Mouse (Mus musculus) heart, embryonic 15.5 days (tissue): ENCODE data around the gene Abcg5. TPM values are rescaled to one million over a fixed set of nuclear protein-coding genes. Genes with fewer than 3 reads are reported as not detected.

Source experiments
- ATAC-seq: fragments of 200-750 bp; cut with Nextera tagmentation; replicated peaks from 2 replicates; pipeline ENCODE4 v1.8.0; 2017; ENCODE audit warnings: low read depth, moderate TSS enrichment; ENCODE audit not compliant: insufficient number of reproducible peaks, insufficient read depth, low FRiP score
- H3K27ac ChIP-seq: fragments of 300-500 bp; sonication (generic); 2 replicates; pipeline ENCODE4 v1.5.1; 2015; ENCODE audit warnings: mild to moderate bottlenecking, inconsistent platforms
- H3K27me3 ChIP-seq: fragments of 300-500 bp; sonication (generic); 2 replicates; pipeline ENCODE4 v1.6.1; 2015; ENCODE audit warnings: inconsistent platforms
- H3K36me3 ChIP-seq: fragments of 300-500 bp; sonication (generic); 2 replicates; pipeline ENCODE4 v1.6.1; 2015; ENCODE audit warnings: mild to moderate bottlenecking, inconsistent platforms
- H3K4me1 ChIP-seq: fragments of 300-500 bp; sonication (generic); replicated peaks from 2 replicates; pipeline ENCODE4 v1.6.1; 2015; ENCODE audit warnings: inconsistent platforms
- H3K4me2 ChIP-seq: fragments of 300-500 bp; sonication (generic); 2 replicates; pipeline ENCODE4 v1.6.1; 2015; ENCODE audit warnings: inconsistent platforms, mild to moderate bottlenecking, moderate library complexity
- H3K4me3 ChIP-seq: fragments of 300-500 bp; sonication (generic); 2 replicates; pipeline ENCODE4 v1.5.1; 2015; ENCODE audit warnings: mild to moderate bottlenecking, inconsistent platforms
- H3K9ac ChIP-seq: fragments of 300-500 bp; sonication (generic); 2 replicates; pipeline ENCODE4 v1.6.1; 2015; ENCODE audit warnings: mild to moderate bottlenecking, inconsistent platforms
- H3K9me3 ChIP-seq: fragments of 300-500 bp; sonication (generic); replicated peaks from 2 replicates; pipeline ENCODE4 v1.6.1; 2016; ENCODE audit warnings: inconsistent platforms
- WGBS: fragments of 180-500 bp; shearing (Covaris S2); methylation state at CpG from one replicate; pipeline ENCODE4 v1.1.7; 2015; ENCODE audit warnings: mixed read lengths; 5-methylcytosine and 5-hydroxymethylcytosine counted together
- polyA plus RNA-seq: library from polyadenylated mRNA; unstranded; fragments of >200 nt; fragmentation: Nextera tagmentation; extraction: Ambion mirVana; gene quantifications from 2 replicates; pipeline ENCODE4 v1.2.1, GENCODE M21; 2015

Abcg5 gene
- 0.19 TPM in 1 of 2 replicates, not detected in the other for polyA plus RNA-seq

DNA sequence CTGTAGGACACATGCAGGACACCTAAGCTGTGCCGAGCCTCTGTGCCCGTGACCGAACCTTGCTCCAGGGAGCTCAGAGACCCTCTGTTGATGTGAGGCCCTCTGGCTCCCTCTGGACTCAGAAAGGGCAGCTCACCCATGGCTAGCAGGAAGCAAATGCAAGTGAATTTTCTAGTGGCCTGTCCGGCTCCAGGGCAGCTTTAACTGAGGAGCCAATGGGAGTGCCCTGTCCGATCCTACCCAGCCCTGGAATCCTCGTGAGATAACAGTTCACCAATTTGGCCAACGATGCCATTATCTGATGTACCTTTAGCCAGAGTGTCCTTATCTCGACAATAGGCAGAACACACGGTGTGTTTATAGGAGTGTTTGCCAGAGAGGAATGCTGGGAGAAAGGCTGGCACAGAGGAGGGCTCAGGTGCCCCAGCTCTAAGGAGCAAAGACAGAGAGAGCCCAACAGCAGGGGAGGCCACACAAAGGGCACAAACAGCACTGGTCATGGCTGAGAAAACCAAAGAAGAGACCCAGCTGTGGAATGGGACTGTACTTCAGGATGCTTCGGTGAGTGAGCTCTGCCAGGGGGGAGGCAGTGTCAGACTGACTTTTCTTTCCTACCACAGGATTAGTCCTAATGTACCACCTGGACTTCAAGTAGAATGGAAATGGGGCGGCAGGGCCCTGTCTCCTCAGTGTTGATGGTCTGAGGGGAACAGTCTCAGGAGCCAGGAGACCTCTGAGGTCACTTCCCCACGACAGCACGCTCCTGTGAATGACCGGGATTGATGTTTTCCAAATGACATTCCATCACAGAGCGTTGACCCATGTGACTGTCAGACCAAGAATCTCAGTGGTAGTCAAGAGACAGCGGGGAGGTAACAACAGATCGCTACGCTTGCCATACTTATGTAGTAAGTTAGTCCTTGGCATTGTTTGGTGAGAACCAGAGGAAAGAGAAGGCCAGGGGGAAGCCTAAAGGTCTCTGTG lies at the start of gene Abcg5:
Gene Abcg5 (minus strand): TSS at position 278 of the 984 bp plus-strand sequence.
- no peak within 1 kb of the TSS for H3K9ac ChIP-seq
- no peaks in the 10 kb centered on the region for H3K9me3 ChIP-seq
- H3K4me3 ChIP-seq: no peak within 1 kb of the TSS
- no peaks in the 10 kb centered on the region for H3K36me3 ChIP-seq
- H3K27me3 ChIP-seq: no peaks in the 10 kb centered on the region
- no peak; the same call in 1 of the 2 replicates for ATAC-seq
- H3K4me2 ChIP-seq: no peak within 1 kb of the TSS
- no peaks in the 10 kb centered on the region for H3K4me1 ChIP-seq
- H3K27ac ChIP-seq: no peak within 1 kb of the TSS
- WGBS: 64% methylated on average over 18 of the region's 18 CpGs

DNA sequence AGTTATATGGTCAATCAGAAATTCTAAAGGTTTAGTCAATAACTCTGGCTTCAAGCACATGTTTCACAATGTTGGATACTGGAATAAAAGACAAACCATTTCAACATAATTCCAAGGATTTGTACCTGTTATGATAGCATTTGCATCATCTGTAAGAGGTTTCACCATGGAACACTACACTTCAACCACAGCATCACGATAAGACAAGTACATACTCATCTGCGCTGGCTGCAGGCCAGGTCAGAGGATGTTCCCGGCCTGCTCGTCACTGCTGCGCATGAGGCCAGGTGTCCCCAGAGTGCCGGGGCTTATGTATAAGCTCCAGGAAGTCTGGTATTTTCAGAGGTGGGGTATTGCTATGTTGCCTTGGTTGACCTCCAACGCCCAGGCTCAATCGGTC lies 49.8 kb upstream of the Abcg5 start:
- no peaks in the 10 kb centered on the region for H3K9me3 ChIP-seq
- H3K27ac ChIP-seq: no peak overlapping the region
- H3K36me3 ChIP-seq: peaks cover 20% of the 10 kb centered on the region
- no peaks in the 10 kb centered on the region for H3K27me3 ChIP-seq
- WGBS: 72% methylated on average over 8 of the region's 8 CpGs
- no peak overlapping the region for H3K9ac ChIP-seq
- no peak for ATAC-seq
- H3K4me1 ChIP-seq: peaks cover 3% of the 10 kb centered on the region; the same call in 1 of the 2 replicates
- no peak overlapping the region for H3K4me3 ChIP-seq
- H3K4me2 ChIP-seq: no peak overlapping the region

DNA sequence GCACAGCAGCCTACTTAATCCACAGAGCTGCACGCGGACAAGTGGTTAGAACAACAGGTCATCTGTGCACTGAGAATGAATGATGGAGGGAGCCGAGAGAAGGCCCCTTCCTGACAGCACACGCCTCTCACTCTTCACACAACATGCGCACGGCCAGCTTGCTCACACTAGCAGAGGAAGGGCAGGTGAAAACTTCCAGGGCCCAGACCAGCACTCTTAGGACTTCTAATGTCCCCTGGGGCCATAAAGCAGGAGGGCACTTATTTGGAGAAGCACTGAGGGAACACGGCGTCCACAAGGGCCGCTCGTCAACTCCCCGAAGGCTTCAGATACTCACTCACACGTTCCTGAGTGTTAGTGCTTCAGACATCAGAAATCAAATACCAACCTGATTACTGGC lies 48.5 kb upstream of the Abcg5 start:
- H3K4me3 ChIP-seq: no peak overlapping the region
- 85% methylated on average over 12 of the region's 12 CpGs for WGBS
- H3K36me3 ChIP-seq: peaks cover 24% of the 10 kb centered on the region
- H3K4me2 ChIP-seq: no peak overlapping the region
- ATAC-seq: no peak
- no peaks in the 10 kb centered on the region for H3K9me3 ChIP-seq
- H3K27me3 ChIP-seq: no peaks in the 10 kb centered on the region
- no peak overlapping the region for H3K27ac ChIP-seq
- H3K9ac ChIP-seq: no peak overlapping the region
- peaks cover 3% of the 10 kb centered on the region; the same call in 1 of the 2 replicates for H3K4me1 ChIP-seq

DNA sequence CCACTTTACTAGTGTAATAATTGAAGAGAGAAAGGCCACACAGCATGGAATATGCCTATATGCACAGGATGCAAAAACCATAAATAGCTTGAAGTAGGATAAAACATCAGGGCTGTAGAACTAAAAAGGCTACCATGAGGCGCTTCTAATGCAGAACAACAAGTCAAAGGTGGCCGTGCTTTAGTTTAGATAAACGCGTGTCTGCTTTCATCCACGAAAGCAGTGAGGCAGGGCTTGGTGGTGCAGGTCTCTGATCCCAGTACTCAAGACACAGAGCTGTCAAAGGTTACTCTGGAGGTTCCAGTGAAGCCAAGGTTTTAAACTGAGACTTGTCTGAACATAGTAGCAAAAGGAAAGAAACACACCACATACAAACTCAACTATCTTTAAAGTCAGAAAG lies 46.3 kb upstream of the Abcg5 start:
- Histone ChIP-seq H3K27ac (no peak overlapping the region), H3K36me3 (peaks cover 37% of the 10 kb centered on the region), H3K27me3 (no peaks in the 10 kb centered on the region), H3K9ac (no peak overlapping the region), H3K4me1 (peaks cover 3% of the 10 kb centered on the region; the same call in 1 of the 2 replicates), H3K4me2 (no peak overlapping the region), H3K9me3 (no peaks in the 10 kb centered on the region), H3K4me3 (no peak overlapping the region)
- ATAC-seq: no peak
- 72% methylated on average over 5 of the region's 5 CpGs for WGBS

DNA sequence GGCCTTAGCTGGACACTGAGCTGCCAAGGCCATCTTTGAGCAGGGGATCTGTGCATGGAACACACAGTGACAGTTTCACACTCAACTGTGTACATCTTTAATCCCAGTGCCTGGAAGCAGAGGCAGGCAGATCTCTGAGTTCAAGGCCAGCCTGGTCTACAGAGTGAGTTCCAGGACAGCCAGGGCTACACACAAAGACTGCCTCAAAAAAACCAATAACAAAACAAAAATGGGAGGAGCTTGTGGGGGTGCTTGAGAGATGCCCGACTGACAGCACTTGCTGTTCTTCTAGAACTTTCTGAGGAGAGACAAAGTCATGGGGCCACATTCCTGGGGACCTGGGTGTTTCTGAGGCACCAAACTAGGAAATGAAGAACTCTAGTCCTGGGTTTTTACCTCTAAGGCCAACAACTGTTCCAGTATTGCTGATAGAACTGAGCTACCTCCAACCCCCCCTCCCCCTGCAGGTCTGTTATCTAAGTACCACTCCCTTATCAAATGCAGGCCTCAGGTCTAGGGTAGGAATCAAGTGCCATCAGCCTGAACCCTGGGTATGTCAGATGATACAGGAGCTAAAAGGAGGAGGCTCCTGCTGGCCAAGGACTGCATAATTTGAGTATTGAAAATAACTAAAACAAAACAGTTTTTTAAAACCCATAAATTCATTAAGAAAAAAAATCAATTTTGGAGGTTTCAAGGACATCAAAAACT lies 45.5 kb upstream of the Abcg5 start:
- no peak overlapping the region for H3K9ac ChIP-seq
- no peaks in the 10 kb centered on the region for H3K27me3 ChIP-seq

DNA sequence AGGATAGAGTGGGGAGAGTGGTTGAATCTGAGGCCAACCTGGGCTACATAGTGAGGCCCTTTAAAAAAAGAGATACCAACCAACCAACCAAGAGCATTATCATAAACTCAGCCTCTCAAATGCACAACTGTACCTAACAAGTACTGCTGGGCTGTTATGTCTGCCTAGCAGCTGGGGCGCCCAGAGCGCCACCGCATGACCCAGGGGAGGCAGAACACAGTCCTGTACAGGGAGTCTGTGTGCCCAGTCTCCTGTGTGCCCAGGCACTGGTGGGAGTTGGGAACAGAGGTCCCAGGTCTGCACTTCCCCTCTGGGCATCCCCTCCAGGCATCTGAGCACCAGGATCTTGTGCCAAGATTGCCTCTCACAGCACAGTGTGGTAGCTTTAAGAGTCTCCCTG lies 42.4 kb upstream of the Abcg5 start:
- peaks cover 3% of the 10 kb centered on the region; the same call in 1 of the 2 replicates for H3K4me1 ChIP-seq
- peaks cover 41% of the 10 kb centered on the region for H3K36me3 ChIP-seq
- H3K27me3 ChIP-seq: no peaks in the 10 kb centered on the region
- H3K27ac ChIP-seq: no peak overlapping the region
- no peak overlapping the region for H3K4me2 ChIP-seq
- WGBS: 92% methylated on average over 3 of the region's 3 CpGs
- no peaks in the 10 kb centered on the region for H3K9me3 ChIP-seq
- no peak overlapping the region for H3K9ac ChIP-seq
- H3K4me3 ChIP-seq: no peak overlapping the region
- no peak for ATAC-seq

More for the DNA sequence above, 45.5 kb upstream of the Abcg5 start:
- Histone ChIP-seq H3K4me3 (no peak overlapping the region), H3K36me3 (peaks cover 37% of the 10 kb centered on the region), H3K4me1 (peaks cover 3% of the 10 kb centered on the region; the same call in 1 of the 2 replicates), H3K27ac (no peak overlapping the region), H3K9me3 (no peaks in the 10 kb centered on the region), H3K4me2 (no peak overlapping the region)
- no peak for ATAC-seq
- 55% methylated on average over 1 of the region's 1 CpGs for WGBS

DNA sequence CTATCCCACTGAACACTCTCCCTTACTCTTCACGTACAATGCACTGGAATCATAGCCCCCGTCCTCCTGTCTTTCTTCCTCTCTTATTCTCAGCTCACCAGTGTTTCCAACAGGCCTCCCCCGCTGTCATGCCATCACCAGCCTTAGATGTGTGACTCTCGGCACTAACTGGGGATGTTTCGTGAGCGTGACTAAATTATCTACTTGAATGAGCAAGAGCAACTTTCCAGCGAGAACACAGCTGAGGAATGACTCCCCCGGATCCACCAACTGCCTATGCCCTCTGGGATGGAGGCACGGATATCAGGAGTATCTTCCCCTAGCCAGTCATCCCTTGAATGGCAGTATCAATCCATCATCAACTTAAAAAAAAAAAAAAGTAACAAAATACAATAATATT lies 41.2 kb upstream of the Abcg5 start:
- 80% methylated on average over 9 of the region's 9 CpGs for WGBS
- Histone ChIP-seq H3K27me3 (no peaks in the 10 kb centered on the region), H3K4me1 (peaks cover 3% of the 10 kb centered on the region; the same call in 1 of the 2 replicates), H3K9ac (no peak overlapping the region), H3K9me3 (no peaks in the 10 kb centered on the region), H3K36me3 (peaks cover 39% of the 10 kb centered on the region), H3K4me2 (no peak overlapping the region), H3K27ac (no peak overlapping the region), H3K4me3 (no peak overlapping the region)
- no peak for ATAC-seq

DNA sequence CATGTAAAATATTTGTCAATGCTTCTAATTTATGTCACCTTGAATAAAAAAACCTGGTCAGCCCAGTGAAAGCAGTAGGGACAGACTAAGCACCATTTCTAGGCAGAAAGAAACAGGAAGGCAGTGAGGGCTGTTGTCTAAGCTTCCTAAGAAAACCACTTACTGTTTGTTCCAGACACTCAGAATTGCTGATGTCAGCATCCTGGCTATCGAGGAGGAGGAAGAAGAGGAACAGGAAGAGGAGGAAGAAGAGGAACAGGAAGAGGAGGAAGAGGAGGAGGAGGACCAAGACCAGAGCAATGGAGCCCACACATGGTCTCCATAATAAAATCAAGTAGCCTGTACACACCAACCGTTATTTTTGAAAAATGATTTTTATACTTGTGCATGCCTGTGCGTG lies 36.3 kb upstream of the Abcg5 start:
- ATAC-seq: no peak
- Histone ChIP-seq H3K9me3 (no peaks in the 10 kb centered on the region), H3K36me3 (peaks cover 27% of the 10 kb centered on the region), H3K9ac (no peak overlapping the region), H3K27me3 (no peaks in the 10 kb centered on the region), H3K4me1 (0 out of 2 replicates have a peak, but pooled peaks cover 5% of the 10 kb centered on the region), H3K27ac (no peak overlapping the region), H3K4me3 (no peak overlapping the region), H3K4me2 (no peak overlapping the region)
- WGBS: 70% methylated on average over 3 of the region's 3 CpGs

DNA sequence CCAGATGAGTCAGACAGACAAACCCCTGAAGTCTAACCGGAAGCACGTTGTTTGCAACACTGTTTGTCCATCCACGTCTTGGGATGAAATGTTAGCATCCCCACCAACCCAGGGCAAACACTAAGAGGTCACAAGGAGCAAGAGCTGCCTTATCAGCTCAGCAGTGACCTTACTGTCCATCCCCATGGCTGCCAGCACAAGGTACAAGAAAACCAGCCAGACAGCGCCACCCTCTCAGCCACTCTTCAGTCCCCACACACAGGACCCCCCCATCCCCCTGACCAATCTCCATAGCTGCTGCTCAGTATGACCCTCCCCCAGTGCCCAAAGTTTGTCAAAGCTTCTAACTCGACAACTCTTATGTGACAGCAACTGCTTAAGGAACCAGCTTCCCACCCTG lies 34.6 kb upstream of the Abcg5 start:
- Histone ChIP-seq H3K9ac (no peak overlapping the region), H3K9me3 (no peaks in the 10 kb centered on the region), H3K4me1 (0 out of 2 replicates have a peak, but pooled peaks cover 5% of the 10 kb centered on the region), H3K36me3 (peaks cover 27% of the 10 kb centered on the region), H3K4me2 (no peak overlapping the region), H3K27ac (no peak overlapping the region), H3K27me3 (no peaks in the 10 kb centered on the region), H3K4me3 (no peak overlapping the region)
- WGBS: 71% methylated on average over 5 of the region's 5 CpGs
- ATAC-seq: no peak

DNA sequence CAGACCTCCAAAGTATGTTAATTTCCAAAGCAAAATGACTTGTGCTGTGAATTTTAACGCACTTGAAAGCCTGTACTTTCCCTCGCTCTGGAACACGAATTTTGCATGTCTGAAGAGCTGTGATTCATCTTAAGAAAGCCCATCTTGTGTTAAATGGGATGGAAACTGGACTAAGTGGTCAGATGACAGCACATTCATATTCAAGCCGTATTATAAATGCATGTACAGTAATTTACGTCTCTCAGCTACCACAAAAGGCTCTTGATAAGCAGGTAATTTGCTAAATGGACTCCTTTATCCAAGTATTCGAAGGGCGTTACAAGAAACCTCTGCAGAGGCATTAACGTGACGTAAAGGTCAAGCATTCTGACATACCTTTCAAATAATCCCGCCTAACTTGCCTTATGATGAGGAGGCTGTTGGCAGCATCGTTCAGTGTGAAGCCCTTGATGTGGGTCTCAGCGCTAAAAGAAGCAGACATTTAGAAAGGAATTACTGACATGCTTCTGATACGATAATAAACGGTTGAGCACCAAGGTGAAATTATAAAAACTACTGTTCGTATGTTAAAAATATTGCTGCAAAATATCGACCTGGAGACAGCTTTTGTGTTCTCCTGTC lies 33.6 kb upstream of the Abcg5 start:
- Histone ChIP-seq H3K27me3 (no peaks in the 10 kb centered on the region), H3K9ac (no peak overlapping the region), H3K36me3 (peaks cover 26% of the 10 kb centered on the region), H3K4me1 (0 out of 2 replicates have a peak, but pooled peaks cover 5% of the 10 kb centered on the region), H3K4me3 (no peak overlapping the region), H3K9me3 (no peaks in the 10 kb centered on the region), H3K27ac (no peak overlapping the region), H3K4me2 (no peak overlapping the region)
- 66% methylated on average over 16 of the region's 16 CpGs for WGBS
- ATAC-seq: no peak

DNA sequence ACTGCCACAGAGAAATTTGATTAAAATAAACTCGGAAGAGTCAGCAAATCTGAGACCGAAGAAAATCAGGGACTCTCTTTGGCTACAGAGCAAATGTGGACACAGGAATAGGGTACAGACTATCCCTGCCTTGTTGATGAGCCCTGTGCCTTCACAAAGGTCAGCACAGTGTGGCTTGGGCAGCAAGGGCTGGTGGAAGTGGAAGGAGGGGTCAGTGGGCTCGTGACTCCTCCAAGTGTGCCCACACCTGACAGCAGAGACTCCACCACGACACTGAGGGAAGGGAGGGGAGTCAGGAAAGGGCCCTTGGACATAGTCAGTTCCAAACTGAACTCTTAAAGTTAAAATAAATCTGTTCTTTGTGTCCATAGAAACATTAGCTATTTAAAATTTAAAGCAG lies 32.1 kb upstream of the Abcg5 start:
- peaks cover 27% of the 10 kb centered on the region for H3K36me3 ChIP-seq
- H3K9me3 ChIP-seq: no peaks in the 10 kb centered on the region
- H3K4me2 ChIP-seq: no peak overlapping the region
- no peak overlapping the region for H3K9ac ChIP-seq
- 72% methylated on average over 4 of the region's 4 CpGs for WGBS
- H3K27ac ChIP-seq: no peak overlapping the region
- H3K4me3 ChIP-seq: no peak overlapping the region
- H3K4me1 ChIP-seq: 0 out of 2 replicates have a peak, but pooled peaks cover 5% of the 10 kb centered on the region
- no peak for ATAC-seq
- H3K27me3 ChIP-seq: no peaks in the 10 kb centered on the region
